Mouse (Mus musculus): ENCODE data around the gene Tmem176b.

DNA sequence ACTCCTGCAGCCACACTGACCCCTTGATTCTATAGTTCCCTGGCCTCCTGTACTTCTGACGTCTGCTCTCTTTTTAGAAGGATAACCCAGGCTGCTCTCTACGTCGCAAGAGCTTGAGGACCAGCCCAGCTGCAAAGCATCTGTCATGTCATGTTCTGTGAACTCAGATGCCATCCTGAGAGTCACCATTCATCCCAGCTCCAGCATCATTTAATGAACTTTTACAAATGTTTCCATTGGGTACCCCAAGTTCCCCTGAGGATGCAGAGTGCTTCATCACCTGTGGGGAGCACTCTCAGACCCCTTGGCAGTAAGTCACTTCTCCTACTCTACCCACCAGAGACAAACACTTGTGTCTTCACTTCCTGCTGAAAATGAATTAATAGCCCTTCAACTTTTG, 22.9 kb upstream of the Tmem176b start:
- no peak for TF ChIP-seq CTCF (IDR thresholded peaks at IDR 0.05; ENCODE audit: extremely low read depth, insufficient read depth, insufficient read length, insufficient replicate concordance)
- no peak for TF ChIP-seq POLR2A (IDR thresholded peaks at IDR 0.05; ENCODE audit: low read depth, low read length)
